Mouse (Mus musculus) hematopoietic stem cell, adult 5-6 weeks (primary cell): ENCODE results near the gene Steap2. TPM values are rescaled to one million over a fixed set of nuclear protein-coding genes. Genes with fewer than 3 reads are reported as not detected.
"Not testable (repeated sequence)": the region's sequence is repeated elsewhere in the genome, so short reads cannot be mapped to it uniquely, and the experiment has no call there.

ENCODE experiments used
- ATAC-seq, 2 experiments: fragments of 125-278 bp in 1 of 2; replicated peaks in 1 of 2; 2 replicates each; pipeline ENCODE4 v1.8.0; 2016 to 2017; ENCODE audit warnings: inconsistent platforms in 2 of 2, mild to moderate bottlenecking in 2 of 2, moderate number of reproducible peaks in 2 of 2, low read depth in 1 of 2, moderate TSS enrichment in 1 of 2; ENCODE audit not compliant: low FRiP score in 2 of 2, poor library complexity in 2 of 2, severe bottlenecking in 2 of 2, insufficient read depth in 1 of 2, low TSS enrichment in 1 of 2
- total RNA-seq: library from RNA; stranded (forward); fragments of 172-1452, 232-1000 nt; gene quantifications from 2 replicates; pipeline ENCODE4 v1.2.3, GENCODE M21; 2017

Steap2 gene
- total RNA-seq, 1 experiment from 2014 or later = not detected

- ATAC-seq = not testable (repeated sequence)
Observed at GRCm38 (mm10) chr5:5684946-5685345, 9.4 kb downstream of the Steap2 start.

DNA sequence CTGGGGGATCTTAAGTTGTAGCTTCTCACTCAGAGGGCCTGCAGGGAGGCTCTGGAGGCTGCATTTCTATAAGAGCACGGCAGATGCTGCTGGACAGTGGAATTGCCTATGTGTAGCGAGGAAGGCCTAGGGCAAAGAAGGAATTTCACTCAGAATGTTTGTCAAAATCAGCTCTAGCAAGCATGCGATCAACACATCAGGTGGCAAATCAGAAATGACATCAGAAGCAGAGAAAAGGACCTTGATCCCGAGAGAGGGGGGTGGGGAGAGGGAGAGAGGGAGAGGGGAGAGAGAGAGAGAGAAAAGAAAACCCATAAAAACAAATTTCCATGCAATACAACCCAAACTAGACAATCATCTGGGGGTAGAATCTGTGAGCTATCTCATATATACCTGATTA is 11.1 kb downstream of the Steap2 start:
- no peak for ATAC-seq

DNA sequence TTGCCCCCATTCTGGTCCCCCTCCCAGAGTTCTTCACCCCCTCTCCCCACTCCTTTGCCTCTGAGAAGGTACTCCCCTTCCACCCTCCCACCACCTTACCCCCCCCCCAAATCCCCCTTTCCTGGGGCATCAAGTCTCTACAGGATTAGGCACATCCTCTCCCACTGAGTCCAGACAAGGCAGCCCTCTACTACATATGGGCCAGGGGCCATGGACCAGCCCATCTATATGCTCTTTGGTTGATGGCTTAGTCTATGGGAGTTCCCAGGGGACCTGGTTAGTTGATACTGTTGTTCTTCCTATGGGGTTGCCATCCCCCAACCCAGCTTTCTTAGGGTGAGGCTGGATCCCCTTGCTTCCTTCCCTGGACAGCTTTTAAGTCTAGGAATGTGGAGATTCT is 14.9 kb downstream of the Steap2 start:
- no peak for ATAC-seq

DNA sequence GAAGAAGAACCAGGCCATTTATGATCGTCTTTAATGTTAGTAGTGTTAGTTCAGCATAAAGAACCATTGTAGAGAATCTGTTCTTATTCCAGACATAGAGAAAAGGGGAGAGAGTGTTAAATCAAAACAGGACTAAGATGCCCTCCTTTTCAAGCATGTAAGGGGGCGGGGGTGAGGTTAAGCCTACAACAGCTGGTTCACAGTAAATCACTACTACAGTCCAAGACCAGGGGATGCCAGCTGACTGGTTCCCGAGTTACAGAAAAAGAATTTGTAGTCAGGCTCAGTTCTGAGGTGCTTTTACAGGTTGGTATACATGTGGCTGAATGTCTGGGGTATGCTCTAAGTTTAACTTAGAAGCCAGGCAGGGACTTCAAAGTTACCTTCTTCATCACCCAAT is 18.3 kb downstream of the Steap2 start:
- no peak for ATAC-seq

- ATAC-seq = no peak
Observed at GRCm38 (mm10) chr5:5668920-5669319, 25.5 kb downstream of the Steap2 start.

GRCm38 (mm10) chr5:5664371-5664926 is 29.9 kb downstream of the Steap2 start:
- ATAC-seq = no peak

DNA sequence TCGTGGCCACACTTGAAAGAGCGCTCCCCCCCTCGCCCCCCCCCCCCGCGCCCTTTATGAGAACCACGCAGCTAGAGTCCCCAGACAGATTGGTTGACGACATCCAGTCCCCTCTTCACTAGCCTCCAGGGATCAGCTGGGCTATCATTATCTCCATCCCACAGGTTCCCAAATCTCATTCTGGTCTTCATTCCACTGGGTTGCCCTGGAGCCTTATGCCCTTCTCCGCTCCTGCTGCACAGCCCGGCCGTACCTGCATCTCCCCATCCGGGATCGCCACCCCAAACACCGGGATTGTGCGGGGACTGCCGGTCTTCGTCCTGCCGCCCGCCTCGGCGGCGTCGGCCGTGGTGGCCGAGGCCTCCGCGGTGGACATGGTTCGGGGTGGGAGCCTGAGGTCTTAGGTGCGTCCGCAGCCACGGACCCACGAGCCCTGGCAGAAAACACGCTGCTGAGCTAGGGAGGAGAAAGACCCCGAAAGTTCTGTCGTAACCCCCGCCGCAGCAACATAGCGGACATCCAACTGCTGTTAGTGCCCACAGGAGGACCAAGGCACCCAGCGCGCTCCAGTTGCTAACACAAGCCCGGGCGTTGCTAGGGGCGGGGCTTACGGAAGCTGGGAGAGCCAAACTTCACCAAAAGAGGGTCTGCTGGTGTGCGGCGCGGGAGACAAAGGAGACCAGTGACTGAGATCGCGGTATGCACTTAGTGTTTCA is 30.6 kb downstream of the Steap2 start, which contains the start of gene Cfap69:
TSS of gene Cfap69 (minus strand) at position 585 of the 716 bp plus-strand sequence.
- peak; percentile 96 for ATAC-seq

- ATAC-seq = no peak
Observed at GRCm38 (mm10) chr5:5663057-5663456, 31.3 kb downstream of the Steap2 start.

DNA sequence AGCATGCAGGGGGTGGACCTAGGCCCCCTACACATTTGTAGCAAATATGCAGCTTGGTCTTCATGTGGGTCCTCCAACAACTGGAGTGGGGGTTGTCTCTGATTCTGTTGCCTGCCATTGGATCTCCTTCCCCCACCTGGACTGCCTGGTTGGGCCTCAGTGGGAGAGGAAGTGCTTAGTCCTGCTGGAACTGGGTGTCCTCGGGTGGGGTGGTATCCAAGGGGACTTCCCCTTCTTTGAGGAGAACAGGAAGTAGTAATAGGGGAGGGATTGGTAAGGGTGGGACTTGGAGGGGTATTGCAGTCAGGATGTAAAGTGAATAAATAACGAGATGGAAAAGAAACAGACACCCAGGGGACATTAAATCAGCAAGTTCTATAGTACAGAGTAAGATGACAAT is 35.7 kb downstream of the Steap2 start:
- ATAC-seq = peak in 1 of 2 experiments; percentile 51; a peak in 1 of 4 replicates

GRCm38 (mm10) chr5:5657932-5658331 is 36.4 kb downstream of the Steap2 start:
- ATAC-seq = no peak

- ATAC-seq = no peak
Observed at GRCm38 (mm10) chr5:5648817-5649569, 45.4 kb downstream of the Steap2 start.

DNA sequence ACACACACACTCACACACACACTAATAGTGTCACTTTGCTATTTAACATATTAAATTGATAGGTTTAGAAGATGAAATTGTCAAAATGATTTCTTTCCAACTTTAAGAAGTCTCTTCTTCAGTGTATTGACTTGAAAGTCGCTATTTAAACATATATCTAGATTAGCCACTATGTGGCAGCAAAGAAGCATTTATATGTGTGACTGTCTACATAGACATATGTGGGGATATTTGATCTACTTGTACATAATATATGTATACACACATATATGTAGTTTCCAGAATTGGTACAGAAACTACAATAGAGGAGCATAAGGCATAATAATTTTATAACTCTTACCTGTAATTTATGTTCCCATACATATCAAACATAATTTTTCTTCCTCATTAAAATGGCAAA is 48.2 kb downstream of the Steap2 start:
- ATAC-seq = peak in 1 of 2 experiments; percentile 71; a peak in 1 of 4 replicates

- ATAC-seq = no peak
Observed at GRCm38 (mm10) chr5:5638496-5638895, 55.9 kb downstream of the Steap2 start.

GRCm38 (mm10) chr5:5625491-5625890 is 68.9 kb downstream of the Steap2 start:
- ATAC-seq = no peak

GRCm38 (mm10) chr5:5618329-5618728 is 76.0 kb downstream of the Steap2 start:
- ATAC-seq = no peak
